Mouse (Mus musculus) T-cell, adult 2 months (primary cell): ENCODE measurements around the gene Gm13694.

ENCODE experiments used
- DNase-seq: peaks from one replicate; pipeline ENCODE4 v3.0.0; 2022; ENCODE audit warnings: low spot score

Gm13694 gene

DNA sequence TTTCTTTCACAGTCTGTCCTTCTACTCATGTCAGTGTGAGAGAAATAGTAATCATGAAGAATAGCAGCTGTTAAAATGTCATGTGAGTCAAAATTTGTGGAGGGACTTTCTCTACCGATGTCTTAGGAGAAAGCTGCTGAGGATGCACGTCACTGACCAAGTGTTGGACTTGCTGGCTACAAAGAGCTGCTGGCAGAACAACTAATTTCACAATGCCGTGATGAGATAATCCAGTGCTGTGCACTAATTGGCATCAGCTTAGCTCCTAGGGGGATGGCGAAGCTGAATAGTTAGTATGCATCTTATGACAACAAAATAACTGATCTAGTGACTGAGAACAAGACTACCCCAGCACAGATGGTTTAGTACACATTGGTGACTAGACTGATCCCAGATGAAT is 46.5 kb downstream of the Gm13694 start:
- no peak for DNase-seq
